Mouse (Mus musculus): ENCODE data around the gene Sec63. TPM values are rescaled to one million over a fixed set of nuclear protein-coding genes. Genes with fewer than 3 reads are reported as not detected.

The Sec63 gene
- total RNA-seq (2022): 10 to 100 TPM; 24.4 to 38.7 (median 29.4) TPM

DNA sequence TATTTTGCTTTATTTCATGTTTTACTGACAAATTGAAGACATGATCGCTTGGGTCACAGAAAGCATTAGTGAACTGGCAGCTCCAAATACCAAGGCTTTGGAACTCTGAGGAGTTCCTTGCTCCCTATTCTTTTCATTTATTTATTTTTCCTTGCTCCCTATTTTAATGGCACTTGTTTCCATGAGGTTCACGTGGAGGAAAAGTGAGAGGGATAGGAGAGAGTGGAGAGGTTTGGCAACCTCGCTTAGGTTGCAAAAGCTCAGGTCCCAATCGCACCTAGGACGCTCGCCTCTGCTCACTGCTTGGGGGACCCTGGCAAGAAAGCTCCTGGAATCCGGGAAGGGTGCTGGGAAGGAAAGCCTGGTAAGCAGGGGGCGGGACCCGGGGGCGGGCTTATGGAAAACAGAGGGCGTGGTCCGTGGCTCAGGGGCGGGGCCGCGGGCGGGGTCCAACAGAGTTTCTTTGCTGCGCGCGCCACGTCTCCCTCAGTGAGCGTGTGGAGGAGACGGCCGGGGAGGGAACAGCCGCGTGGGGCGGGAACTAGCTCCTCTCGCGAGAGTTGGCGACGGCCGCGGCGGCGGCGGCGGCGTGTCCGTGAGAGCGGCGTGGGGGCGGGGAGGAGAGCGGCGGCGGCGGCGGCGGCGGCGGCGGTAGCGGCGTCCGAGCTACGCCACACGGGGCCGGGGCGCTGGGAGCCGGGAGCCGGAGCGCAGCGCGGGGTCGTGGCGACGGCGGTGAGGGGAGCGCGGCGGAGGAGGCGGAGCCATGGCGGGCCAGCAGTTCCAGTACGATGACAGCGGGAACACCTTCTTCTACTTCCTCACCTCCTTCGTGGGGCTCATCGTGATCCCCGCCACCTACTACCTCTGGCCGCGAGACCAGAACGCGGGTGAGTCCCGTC, at the start of gene Sec63:
Gene Sec63 (plus strand): TSS at position 498 of the 902 bp plus-strand sequence.
- DNase-seq (ENCODE audit: low spot score): peak; percentile 95

DNA sequence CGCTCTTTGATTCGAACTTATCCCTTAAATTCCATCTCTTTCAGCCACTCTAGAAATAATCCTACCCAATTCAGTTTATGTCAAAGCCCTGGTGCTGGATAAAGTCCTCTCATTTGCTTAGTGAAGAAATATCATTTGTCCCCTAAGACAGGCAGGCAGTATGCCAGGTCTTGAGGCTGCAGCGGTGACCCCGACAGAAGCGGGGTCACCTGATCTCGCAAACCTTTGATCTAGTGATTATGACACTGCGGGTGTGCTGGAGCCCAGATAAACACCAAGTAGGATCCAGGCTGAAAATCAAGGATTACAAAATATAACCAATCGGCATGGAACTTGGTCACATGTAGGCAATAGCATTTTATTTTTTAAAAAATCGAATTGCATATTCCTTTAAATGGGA, 46.6 kb upstream of the Sec63 start:
- no peak for DNase-seq (ENCODE audit: low spot score)

DNA sequence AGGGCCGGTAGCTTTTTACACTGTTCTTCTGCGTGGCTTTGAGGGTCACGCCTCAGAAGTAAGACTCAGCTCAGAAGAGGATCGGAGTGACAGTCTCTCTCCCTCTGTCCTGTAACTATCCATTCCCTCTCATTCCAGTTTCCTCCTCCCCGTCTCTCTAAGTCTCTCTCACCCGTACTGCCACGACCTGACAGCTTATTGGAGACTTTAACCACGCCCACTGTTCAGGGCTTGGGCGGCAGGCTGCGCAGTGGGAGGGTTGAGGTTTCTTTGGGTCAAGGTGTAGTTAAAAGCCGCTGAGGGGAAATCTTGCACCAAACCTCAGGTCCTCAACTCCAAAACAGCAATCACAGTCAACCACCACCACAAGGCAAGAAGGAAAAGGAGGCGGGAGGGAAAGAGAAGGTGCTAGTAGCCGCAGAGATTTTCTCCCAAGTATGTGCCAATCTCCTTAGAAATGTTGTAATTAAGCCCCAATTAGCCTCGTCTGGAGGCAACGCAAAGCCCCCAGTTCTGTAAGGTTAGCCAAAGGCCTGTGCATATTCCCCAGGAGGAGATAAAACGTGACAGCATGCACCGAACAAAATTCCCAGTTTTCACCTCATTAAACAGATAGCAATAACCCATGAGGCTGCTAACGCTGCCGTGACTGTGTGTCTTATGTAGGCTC, 45.8 kb upstream of the Sec63 start:
- DNase-seq (ENCODE audit: low spot score): no peak

DNA sequence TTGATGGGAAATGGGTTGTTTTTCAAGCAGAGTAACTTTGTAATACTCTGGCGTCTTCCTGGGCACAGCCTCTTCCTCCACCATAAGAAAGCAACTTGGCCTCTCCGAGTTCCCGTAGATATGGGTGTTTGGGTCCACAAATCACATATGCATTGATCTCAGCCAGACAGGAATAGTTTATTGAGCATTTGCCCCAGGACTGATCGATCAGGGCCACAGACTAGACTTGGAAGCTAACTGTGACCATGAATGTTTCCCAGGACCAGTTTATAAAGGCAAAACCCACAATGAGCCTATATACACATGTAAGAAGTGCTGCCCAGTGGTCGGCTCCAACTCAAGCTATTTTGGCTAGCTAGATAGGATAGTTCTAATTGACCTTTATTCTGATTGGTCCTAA, 39.2 kb upstream of the Sec63 start:
- DNase-seq (ENCODE audit: low spot score): no peak

DNA sequence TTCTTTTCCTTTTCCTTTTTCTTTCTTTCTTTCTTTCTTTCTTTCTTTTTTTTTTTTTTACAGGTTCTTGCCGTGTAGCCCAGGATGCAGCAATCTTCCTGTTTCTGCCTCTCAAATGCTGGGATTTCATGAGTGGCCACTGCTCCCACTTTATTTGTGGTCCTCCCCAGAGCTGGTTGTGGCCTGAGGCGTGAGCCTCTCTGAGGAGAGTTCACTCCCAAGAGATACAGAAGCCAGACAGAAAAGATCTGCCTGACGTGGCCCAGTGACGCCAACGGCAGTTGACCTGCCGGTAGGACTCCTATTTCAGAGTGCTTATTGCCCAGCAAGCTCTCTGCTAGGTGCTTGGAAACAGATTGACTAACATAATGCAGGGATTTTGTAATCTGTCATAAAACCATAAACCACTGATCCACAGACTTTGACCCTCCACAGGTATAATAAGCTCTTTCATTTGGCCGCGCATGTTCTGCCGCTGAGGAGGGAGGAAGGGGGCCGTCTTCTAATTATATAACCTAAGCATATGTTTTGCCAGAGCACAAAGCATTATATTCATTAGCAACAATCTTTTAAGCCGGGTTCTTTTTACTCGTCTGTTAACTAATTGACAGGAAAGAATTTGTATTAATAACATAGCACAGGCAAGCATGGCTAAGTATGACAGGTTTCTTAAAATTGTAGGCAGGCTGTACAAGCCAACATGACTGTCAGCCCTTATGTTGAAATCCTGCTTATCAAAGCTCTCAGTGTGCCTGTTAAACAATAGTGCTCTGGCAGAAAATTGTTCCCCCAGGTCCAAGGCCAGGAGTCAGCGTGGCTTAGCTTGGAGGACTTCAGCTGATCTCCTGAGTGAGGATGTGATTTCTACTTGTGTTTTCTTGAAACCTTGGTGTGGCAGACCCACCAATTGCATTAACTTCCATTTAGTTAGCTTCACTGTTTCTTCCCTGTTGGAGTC, 37.7 kb upstream of the Sec63 start:
- no peak for DNase-seq (ENCODE audit: low spot score)

DNA sequence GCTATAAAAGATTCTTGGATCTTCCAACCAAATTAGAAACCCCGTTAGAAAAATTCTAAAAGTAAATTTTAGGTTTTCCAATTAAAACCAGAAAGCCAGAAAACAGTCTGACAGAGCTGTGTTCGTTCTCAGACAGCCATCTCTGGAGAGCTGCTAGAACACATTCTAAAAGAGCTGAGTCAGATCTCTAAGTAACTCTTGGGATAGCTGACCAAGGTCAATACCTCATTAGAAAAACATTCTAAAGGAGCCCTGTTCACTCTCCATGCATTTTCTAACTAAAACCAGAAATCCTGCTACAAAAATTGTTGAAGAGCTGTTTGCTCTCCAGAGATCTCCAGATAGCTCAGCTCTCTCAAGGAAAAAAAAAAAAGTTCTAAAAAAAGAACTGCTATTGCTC, 31.7 kb upstream of the Sec63 start:
- DNase-seq (ENCODE audit: low spot score): no peak

DNA sequence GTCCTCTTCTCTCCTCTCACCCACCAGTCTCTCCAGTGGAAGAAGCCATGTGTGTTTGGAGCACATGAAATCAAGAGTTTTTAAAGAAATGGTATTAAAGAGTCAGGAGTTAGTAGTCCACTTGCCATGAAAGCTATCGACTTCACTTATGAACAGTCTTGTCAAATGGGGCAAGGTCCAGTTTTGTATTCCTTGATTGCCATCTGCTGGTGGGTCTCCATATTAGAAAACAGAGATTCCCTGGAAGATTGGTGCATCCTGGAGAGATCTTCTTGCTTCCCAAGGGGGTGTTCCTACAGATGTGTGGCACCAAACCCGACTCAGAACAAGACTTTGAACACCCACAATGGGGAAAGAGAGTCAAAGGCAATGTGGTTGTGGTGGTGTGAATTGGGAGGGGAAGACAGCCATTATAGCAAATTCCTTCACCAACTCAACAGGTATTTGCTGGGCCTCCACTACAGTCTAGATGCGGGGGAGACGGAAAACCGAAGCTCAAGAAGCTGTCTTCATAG, 26.7 kb upstream of the Sec63 start:
- DNase-seq (ENCODE audit: low spot score): peak; percentile 13

DNA sequence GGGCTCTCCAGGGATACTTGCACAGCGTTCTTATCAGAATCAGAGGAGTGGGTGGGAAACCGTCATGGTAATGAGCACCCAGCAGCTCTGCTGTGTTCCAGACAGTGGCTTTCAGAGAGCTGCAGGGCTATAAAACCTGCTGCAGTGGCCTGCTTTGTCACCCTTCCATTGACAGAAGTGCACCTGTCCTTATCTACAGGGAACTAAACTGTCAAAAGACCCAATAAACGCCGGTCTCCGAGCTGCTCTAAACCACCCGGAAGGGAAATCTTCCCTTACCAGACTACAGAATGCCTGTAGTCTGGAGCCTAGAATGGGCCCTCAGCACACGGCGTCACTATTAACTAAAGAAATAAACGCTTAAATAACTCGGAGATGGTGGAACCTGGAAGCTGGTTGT, 9.5 kb upstream of the Sec63 start:
- DNase-seq (ENCODE audit: low spot score): no peak

DNA sequence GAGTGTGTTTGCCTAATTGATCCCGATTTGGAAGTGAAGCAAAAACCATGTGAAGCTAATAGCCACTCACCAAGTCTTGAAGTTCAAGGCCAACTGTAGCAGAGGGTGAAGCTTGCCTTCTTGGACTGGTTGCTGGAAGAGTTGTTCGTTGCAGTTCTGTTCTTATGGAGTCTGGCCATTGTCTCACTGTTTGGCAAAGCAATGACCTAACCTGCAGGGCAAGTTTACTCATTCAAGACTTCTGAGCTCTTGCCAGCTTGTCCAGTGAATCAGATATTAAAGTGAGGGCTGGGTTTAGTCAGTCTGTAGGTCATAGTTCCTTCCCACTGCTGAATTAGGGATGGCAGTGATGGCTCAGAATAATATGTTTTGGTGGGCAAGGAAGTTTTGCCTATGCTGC, 7.0 kb upstream of the Sec63 start:
- no peak for DNase-seq (ENCODE audit: low spot score)

DNA sequence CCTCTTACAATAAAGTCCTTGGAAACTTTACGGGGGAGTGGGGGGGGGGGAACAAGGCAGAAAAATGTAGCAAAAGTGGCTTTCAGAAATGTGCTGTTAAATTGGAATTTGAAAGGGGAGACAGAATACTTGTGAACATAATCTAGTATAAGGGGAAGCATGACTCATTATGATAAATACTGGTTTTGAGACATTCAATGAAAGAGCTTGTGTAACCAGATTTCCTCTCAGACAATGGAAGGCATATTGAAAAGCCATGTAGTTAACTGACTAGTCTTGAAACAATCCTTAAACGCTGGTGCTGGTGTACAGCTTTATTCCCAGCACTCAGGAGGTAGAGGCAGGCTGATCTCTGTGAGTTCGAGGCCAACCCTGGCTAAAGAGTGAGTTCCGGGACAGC, 1.6 kb upstream of the Sec63 start:
- no peak for DNase-seq (ENCODE audit: low spot score)

DNA sequence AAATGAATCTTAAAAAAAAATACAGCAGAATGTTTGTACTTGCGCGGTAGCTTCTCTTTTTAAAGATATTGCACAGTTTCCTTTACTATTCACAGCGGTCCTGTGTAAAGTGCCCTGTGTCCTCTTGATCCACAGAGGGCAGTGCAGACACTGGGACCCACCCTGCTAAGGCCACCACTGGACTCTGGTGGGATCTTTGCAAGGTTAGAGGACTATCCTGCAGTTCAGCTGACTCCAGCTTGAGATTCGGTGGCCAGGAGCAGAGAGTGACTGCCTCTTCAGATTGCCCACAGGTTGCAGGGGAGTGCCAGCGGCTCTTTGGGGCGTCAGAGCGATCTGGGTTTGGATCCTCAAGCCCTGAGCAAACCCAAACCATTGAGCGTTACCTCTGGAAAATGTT, 967 bp upstream of the Sec63 start:
- no peak for DNase-seq (ENCODE audit: low spot score)

DNA sequence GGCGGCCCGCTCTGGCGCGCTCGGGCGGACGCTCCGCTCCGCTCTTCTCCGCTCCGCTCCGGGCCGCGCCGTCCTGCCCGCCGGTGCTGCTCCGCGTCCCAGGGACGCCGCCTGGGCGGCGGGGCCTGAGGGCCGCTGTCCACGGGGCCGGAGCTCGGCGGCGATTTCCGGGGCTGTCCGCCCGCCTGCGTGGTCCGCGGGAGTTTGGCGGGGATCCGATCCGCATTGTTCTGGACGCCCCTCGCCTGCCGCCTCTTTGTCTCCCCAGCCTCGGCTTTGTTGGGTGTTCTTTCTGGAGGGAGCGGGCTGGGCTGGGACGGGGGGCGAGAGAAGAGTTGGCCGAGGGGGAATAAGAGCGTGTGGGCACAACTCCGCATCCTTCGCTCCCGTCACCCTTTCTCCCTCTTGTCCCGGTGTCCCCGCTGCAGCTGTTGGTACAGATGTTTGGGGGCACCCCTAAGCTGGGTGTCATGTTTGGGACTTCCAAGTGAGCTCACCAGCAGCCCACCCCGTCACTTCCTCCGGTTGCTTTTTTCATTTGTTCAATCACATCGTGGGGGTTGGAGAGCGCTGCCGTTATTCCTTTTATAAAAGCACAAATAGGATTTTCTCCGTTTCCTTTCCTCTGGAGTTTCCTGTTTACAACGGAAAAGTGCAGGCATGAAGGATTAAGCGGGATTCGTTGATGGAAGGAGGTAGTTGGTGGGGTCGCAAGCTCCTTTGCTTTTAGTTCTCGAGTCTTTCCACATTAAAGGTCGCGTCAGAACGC, 789 bp downstream of the Sec63 start:
- DNase-seq (ENCODE audit: low spot score): peak; percentile 27

DNA sequence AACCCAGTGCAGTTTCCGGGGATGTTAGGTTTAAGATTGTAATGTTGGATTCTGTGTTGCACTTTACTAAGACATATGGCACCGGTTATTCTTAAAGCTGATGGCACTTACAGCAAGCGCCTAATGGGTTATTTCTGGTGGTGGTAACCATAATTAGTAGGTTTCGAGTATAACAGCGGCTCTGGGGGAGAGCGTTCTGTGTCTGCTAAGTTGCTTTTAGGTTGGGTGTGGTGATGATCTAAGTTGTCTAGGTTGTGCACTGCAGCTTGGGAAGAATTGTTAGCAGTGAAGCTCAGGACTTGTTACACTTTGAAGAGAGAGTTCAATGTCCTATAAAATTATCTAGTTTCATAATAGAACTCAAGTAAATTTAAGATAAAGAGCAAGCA, 1.4 kb downstream of the Sec63 start:
- peak; percentile 13 for DNase-seq (ENCODE audit: low spot score)

DNA sequence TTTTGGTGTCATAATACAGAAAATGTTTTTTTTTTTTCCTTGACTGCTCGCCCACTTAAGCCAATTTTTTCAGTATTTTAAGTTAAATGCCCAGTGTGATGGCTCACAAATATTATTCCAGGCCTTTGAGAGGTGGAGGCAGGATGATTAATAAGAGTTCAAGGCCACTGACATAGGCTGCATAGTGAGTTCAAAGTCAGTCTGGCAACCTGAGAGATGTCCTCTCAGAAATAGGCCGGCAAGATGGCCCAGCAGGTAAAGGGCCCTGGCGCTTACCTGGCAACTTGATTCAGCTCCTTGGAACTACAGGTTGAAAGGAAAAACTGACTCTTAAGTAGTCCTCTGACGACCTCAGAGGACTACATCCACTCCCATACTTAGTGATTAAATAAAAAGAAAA, 1.9 kb downstream of the Sec63 start:
- DNase-seq (ENCODE audit: low spot score): no peak

DNA sequence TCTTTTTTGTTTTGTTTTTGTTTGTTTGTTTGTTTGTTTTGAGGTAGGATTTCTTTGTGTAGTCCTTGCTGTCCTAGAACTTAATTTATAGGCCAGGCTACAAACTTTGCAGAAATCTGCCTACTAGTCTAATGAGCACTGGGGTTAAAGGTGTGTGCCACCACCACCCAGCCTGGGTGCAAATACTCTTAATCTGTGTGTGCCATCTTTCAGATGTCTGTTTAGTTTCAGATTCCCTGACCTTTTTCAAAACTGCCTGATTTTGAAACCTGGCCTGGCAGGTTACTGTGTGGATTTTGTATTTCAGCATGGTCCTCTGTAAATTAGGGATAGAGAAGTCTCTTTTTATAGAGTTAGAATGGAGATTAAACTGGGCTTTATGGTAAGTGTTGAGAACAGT, 4.0 kb downstream of the Sec63 start:
- DNase-seq (ENCODE audit: low spot score): no peak

DNA sequence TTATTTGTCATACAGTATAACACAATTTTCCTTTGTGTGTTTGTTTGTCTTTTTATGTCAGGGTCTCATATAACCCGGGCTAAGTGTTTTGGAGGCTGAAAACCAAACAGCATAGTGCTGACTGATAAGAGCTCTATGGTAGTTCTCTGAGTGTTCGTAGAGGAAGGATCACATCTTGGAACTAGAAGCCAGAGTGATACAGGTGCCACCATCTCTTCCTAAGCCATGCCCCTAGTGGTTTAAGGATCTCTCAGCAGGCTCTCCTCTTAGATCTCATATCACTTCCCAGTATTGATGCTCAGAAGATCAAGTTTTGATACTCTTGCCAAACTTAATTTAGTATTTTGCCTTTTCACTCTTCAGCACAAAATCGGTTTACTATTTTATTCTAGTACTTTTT, 14.2 kb downstream of the Sec63 start:
- no peak for DNase-seq (ENCODE audit: low spot score)

DNA sequence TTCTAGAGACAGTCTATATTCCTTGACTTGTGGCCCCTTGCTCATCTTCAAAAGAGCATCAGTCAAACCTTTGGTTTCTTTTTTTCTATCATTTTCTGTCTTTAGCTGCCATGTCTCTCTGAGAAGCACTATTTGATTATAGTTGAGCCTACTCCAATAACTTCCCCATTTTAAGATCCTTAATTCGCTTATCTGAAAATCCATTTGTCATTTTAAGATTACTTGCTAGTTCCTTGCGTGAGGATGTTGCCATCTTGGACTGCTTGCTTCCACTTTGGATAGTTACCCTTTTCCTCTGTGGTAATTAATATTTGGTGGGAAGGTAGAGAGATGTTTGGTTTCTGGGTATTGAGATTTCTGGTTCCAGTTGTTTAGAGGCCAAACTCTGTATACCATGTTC, 19.5 kb downstream of the Sec63 start:
- DNase-seq (ENCODE audit: low spot score): no peak

DNA sequence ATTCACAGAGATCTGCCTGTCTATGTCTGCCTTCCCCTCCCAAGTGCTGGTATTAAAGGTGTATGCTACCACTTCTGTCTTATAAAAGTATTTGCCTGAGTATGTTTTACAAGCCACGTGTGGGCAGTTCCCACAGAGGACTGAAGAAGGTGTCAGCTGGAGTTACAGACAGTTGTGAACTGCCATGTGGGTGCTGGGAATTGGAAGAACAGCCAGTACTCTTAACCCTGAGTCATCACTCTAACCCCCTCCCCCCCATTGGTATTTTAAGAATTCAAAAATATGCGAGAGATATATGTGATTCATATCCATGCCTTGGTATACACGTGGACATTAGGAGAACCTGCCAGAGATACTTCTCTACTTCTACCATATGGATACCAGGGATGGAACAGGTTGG, 20.4 kb downstream of the Sec63 start:
- DNase-seq (ENCODE audit: low spot score): no peak

DNA sequence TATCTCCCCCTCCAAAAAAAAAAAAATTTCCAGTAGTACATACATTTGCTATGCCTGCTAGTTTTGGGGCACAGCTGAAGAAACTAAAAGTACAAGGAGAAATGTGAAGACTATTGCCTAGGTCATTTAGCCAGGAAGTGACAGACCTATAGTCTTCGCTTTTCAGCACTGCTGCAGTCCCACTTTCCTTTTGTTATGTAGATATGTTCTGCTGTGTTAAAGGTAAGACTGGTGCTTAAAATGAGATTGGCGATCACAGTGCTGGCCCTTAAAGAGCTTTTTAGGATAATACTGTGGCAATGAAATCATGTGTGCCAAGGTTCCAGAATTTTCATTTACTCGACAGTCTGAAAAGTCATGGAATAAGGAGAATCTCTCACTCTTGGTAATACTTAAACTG, 39.6 kb downstream of the Sec63 start:
- no peak for DNase-seq (ENCODE audit: low spot score)

DNA sequence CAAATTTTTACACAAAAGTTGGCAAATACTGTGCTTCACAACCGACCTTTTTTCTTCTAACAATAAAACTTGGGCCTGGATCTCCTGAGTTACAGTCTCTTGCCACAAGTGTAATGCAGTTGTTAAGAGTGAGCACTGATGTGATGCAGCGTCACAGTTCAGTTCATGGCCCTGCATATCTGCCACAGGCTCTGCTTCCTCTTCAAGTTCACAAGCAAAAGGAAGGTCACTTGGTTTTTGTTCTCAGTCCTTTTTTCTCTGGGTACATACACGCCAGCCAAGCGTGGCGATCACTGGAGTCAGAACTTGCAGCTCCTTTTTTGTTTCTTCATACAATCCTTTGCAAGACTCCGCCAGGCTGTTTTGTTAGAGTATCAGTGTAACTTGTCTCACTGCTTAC, 64.6 kb downstream of the Sec63 start:
- no peak for DNase-seq (ENCODE audit: low spot score)

DNA sequence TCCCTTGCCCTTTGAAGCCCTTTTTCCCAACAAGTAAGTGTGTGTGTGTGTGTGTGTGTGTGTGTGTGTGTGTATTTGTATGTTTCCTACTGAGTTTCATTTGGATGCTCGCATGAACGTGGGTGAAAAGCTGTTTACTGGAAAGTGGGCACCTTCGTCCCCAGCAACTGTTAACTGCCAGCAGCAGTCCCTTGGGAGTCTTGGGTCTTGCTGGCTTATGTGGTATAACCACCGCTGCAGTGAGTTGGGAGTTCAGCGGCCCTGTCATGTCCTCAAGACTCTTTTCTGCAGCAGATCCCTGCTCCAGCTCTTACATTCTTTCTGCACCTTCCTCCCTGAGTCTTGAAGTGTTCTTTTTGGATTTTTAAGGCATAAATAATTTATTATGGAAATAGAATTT, 65.9 kb downstream of the Sec63 start:
- DNase-seq (ENCODE audit: low spot score): no peak

Data from heart, adult 8-10 months (tissue).